Mouse (Mus musculus): Measurements from ENCODE around the gene Kif16b. TPM values are rescaled to one million over a fixed set of nuclear protein-coding genes. Genes with fewer than 3 reads are reported as not detected.
A peak's percentile ranks its signal among the peaks of the same experiment; 100 is the strongest.

Kif16b gene
- polyA plus RNA-seq (2012; ENCODE audit: insufficient read depth, insufficient read length, missing spikeins): 20.7 and 21.9 TPM in 2 replicates

DNA sequence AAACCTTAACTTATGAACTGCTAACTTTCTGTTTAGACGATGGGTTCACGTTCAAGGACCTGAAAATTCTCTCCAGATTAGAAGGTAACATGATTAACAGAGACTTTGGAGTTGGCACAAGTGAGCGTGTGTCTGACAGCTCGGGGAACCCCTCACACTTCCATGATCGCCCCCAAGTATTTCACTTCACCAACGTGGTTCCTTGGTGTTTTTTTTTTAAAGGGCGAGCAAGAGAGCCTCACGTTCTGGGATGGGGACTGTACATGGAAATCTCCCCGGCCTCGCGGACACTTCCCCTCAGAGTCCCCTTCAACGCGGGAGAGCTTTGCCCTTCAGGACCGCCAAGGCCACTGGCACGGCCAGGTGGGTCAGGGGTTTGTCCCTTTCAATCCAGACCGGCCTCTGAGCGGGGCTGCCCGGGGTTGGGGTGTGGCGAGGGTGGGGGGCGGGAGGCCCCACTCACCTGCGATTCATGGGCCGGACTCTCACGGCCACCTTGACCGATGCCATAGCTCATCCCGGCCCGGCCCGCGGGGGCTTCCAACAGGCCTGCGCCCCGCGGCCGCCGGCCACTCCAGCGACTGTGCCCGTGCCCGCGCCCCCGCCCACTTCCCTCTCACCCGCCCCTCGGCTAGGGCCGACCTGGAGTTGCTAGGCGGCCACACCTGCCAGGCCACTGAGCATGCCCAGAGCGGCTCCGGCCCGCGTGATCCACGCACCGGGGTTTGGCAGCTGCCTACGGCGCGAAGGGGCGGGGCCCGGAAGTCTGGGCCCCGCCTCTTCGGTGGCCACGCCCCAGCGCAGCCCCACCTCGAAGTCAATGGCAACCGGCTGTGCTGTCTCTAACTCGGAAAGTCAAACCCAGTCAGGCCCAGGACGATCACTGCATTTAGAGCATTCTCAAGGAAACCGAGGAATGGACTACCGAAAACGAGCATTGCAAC lies at the start of gene Kif16b:
Kif16b (minus strand) TSS at position 670 of the 944 bp plus-strand sequence.
- TF ChIP-seq POLR2A (IDR thresholded peaks at IDR 0.05; ENCODE audit: borderline replicate concordance, low read depth, low read length) (no peak), CTCF (IDR thresholded peaks at IDR 0.05; ENCODE audit: low read depth, low read length) (no peak)
- H3K4me1 ChIP-seq (ENCODE audit: control insufficient read depth, insufficient read depth, low read length): peaks cover 19% of the 10 kb centered on the region
- H3K27ac ChIP-seq (ENCODE audit: insufficient read depth, low read depth, low read length): peak within 1 kb of the TSS; percentile 75
- peak within 1 kb of the TSS; percentile 93 for H3K4me3 ChIP-seq (ENCODE audit: insufficient read depth, low read length)

DNA sequence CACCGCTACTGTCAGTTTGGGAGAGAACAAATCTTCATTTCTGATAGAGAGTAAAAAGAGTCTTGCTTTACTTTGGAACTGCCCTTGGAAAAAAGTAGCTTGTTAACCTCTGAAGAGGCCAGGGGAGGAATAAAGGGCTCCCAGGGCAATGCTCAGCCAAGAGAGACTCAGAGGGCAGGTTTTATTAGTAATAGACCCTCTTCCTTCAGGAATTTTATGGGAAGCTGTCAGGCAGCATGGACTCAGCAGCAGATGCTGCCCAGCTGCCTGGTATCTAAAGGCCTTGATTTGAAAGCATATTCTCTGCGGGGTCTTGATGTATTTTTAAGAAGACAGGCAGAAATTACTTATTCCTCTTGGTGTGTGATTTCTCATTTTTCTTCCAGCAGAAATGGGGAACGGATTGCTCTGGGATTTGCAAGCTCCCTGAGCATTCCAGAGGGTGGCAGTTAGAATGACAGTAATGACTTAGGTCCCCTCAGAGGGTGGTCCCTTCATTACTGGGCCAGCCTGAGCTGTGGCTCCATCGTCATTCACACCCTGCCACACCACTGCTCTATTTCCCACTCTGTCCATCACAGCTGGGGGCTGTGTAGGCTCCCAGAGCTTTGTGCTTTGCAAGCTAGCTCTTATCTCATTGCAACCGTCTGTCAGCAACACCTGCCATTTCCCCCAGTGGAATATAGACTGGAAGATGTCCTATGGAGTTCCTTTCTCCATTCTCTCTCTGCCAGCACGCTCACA lies 39.7 kb upstream of the Kif16b start:
- Histone ChIP-seq H3K4me1 (ENCODE audit: control insufficient read depth, insufficient read depth, low read length) (no peaks in the 10 kb centered on the region), H3K4me3 (ENCODE audit: insufficient read depth, low read length) (no peak overlapping the region), H3K27ac (ENCODE audit: insufficient read depth, low read depth, low read length) (no peak overlapping the region)
- no peak for TF ChIP-seq CTCF (IDR thresholded peaks at IDR 0.05; ENCODE audit: low read depth, low read length)
- no peak for TF ChIP-seq POLR2A (IDR thresholded peaks at IDR 0.05; ENCODE audit: borderline replicate concordance, low read depth, low read length)

GRCm38 (mm10) chr2:142930445-142930844 lies 29.1 kb upstream of the Kif16b start:
- no peak overlapping the region for H3K4me3 ChIP-seq (ENCODE audit: insufficient read depth, low read length)
- no peak for TF ChIP-seq POLR2A (IDR thresholded peaks at IDR 0.05; ENCODE audit: borderline replicate concordance, low read depth, low read length)
- TF ChIP-seq CTCF (IDR thresholded peaks at IDR 0.05; ENCODE audit: low read depth, low read length): no peak
- H3K4me1 ChIP-seq (ENCODE audit: control insufficient read depth, insufficient read depth, low read length): no peaks in the 10 kb centered on the region
- no peak overlapping the region for H3K27ac ChIP-seq (ENCODE audit: insufficient read depth, low read depth, low read length)

DNA sequence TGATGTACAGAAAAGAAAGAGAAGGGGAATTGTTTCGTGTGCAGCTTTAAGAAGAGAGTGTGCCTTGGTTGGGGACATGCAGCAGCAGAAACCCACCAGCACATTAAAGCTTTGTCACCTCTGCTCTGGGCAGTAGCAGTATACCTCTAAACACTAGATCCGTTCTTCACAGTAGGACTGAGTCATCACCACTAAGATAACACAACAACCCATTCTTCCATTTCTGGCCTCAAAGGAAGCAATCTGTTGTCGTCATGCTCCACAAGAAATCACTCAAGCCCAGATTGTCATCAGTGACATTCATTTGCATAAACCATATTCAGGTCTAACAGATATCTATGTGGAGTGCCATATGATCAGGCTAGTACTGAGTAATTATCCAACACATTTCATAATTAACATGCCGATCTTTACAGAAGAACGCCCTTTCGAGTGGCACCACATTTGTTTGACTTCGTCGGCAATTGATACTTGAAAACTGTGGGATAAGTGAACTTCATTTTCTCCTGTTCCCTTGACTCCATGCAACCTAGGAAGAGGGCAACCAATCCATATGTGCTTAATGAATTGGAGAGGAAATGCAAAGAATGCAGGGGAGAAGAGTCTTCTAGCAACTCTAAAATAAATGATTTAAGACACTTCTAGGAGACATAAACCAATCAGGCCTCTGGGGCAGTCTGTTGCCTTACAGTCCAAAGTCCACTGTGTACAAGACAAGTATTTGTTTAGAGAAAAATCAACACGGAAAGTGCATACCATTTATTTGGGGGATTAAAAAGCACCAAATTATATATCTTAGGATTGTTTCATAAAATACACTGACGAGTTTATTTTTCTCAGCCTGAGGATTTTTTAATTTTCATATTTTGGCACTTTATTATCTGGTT lies 28.1 kb upstream of the Kif16b start:
- Histone ChIP-seq H3K4me3 (ENCODE audit: insufficient read depth, low read length) (no peak overlapping the region), H3K27ac (ENCODE audit: insufficient read depth, low read depth, low read length) (no peak overlapping the region), H3K4me1 (ENCODE audit: control insufficient read depth, insufficient read depth, low read length) (peaks cover 3% of the 10 kb centered on the region)
- no peak for TF ChIP-seq POLR2A (IDR thresholded peaks at IDR 0.05; ENCODE audit: borderline replicate concordance, low read depth, low read length)
- no peak for TF ChIP-seq CTCF (IDR thresholded peaks at IDR 0.05; ENCODE audit: low read depth, low read length)

- H3K4me3 ChIP-seq (ENCODE audit: insufficient read depth, low read length): no peak overlapping the region
- TF ChIP-seq POLR2A (IDR thresholded peaks at IDR 0.05; ENCODE audit: borderline replicate concordance, low read depth, low read length) (no peak), CTCF (IDR thresholded peaks at IDR 0.05; ENCODE audit: low read depth, low read length) (no peak)
- no peak overlapping the region for H3K27ac ChIP-seq (ENCODE audit: insufficient read depth, low read depth, low read length)
- H3K4me1 ChIP-seq (ENCODE audit: control insufficient read depth, insufficient read depth, low read length): no peaks in the 10 kb centered on the region
These were observed 9.6 kb upstream of the Kif16b start for GRCm38 (mm10) chr2:142910808-142911388.

GRCm38 (mm10) chr2:142909213-142909612 lies 7.9 kb upstream of the Kif16b start:
- TF ChIP-seq POLR2A (IDR thresholded peaks at IDR 0.05; ENCODE audit: borderline replicate concordance, low read depth, low read length): no peak
- TF ChIP-seq CTCF (IDR thresholded peaks at IDR 0.05; ENCODE audit: low read depth, low read length): no peak
- Histone ChIP-seq H3K27ac (ENCODE audit: insufficient read depth, low read depth, low read length) (no peak overlapping the region), H3K4me1 (ENCODE audit: control insufficient read depth, insufficient read depth, low read length) (no peaks in the 10 kb centered on the region), H3K4me3 (ENCODE audit: insufficient read depth, low read length) (no peak overlapping the region)

DNA sequence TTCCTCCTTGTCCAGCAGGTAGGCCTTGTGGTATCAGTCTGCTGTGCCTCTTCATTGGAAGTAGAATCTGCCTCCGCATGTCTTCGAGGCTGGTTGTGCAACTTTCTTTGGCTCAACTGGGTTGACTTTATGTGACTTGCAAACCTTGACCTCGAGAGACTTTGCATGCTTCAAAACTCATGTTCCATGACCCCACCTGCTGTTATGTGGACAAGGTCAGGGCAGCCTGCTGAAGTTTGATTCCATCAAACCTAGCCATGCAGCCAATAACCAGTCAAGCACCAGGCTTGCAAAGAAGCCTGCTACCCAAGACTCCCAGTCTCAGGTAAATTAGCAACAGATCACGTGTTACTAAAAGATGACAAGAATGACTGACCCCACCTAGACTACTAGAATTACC lies 5.7 kb upstream of the Kif16b start:
- TF ChIP-seq CTCF (IDR thresholded peaks at IDR 0.05; ENCODE audit: low read depth, low read length) (no peak), POLR2A (IDR thresholded peaks at IDR 0.05; ENCODE audit: borderline replicate concordance, low read depth, low read length) (no peak)
- Histone ChIP-seq H3K27ac (ENCODE audit: insufficient read depth, low read depth, low read length) (no peak overlapping the region), H3K4me1 (ENCODE audit: control insufficient read depth, insufficient read depth, low read length) (peaks cover 10% of the 10 kb centered on the region), H3K4me3 (ENCODE audit: insufficient read depth, low read length) (no peak overlapping the region)

DNA sequence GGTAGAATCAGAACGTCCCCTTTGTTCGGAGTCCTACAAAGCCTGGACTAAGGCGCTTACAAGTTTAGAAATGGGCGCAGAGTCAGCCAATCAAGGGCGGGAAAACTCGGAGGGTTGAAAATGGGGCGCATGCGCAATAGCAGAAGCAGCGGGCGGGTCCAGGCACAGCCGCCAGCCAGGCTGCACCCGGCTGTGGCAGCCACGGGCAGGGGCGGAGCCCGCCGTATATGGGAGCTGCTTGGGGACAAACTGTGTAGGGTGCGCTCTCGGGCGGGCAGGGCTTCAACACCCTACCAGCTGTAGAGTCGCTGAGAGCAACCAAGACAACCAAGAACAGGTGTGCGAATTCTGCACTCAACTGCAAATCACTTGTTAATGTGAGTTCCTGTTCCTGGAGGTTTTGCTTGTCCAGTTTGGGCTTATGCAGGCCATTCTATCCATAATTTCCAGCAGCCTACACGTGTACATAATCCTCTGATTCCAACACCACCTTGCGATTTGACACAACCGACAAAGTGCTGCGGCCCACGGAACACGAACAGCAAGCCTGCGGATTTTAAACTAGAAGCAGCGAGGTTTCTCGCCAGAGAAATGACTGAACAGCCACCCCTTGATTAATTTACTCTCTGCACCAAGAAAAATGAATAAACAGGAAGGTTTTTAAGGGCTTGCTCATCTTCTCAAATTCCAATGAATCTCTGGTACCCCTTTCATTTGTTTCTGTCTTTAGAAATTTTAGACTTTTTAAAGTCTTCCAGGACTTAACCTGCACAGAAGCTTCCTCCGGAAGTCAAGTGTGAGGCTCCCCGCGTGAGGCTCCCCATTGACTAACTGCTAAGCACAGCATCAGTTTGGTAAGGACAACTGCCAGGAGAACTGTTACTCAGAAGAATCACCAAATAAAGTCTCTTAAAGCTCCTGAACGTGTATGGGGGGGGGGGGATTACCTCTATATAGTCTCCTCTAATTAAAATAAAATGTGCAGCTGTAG lies 1.9 kb upstream of the Kif16b start:
- TF ChIP-seq CTCF (IDR thresholded peaks at IDR 0.05; ENCODE audit: low read depth, low read length) (no peak), POLR2A (IDR thresholded peaks at IDR 0.05; ENCODE audit: borderline replicate concordance, low read depth, low read length) (no peak)
- peak overlapping the region; percentile 49 for H3K27ac ChIP-seq (ENCODE audit: insufficient read depth, low read depth, low read length)
- peaks cover 19% of the 10 kb centered on the region for H3K4me1 ChIP-seq (ENCODE audit: control insufficient read depth, insufficient read depth, low read length)
- peak overlapping the region; percentile 49 for H3K4me3 ChIP-seq (ENCODE audit: insufficient read depth, low read length)

All from bone marrow macrophage, adult 2 months (primary cell).